Mouse (Mus musculus) kidney, postnatal 0 days (tissue): ENCODE results near the gene Slc26a10. TPM values are rescaled to one million over a fixed set of nuclear protein-coding genes. Genes with fewer than 3 reads are reported as not detected.

Experiments
- ATAC-seq: fragments of 200-750 bp; cut with Nextera tagmentation; replicated peaks from 2 replicates; pipeline ENCODE4 v1.8.0; 2017; ENCODE audit warnings: low read depth, moderate number of reproducible peaks, moderate TSS enrichment, moderate library complexity; ENCODE audit not compliant: low FRiP score
- DNase-seq: peaks from one replicate; pipeline ENCODE4 v3.0.0-alpha.2; 2016; ENCODE audit warnings: low spot score
- H3K27ac ChIP-seq: fragments of 300-500 bp; sonication (generic); 2 replicates; pipeline ENCODE4 v1.5.1; 2014; ENCODE audit warnings: mild to moderate bottlenecking
- H3K27me3 ChIP-seq: fragments of 300-500 bp; sonication (generic); 2 replicates; pipeline ENCODE4 v1.6.1; 2014; ENCODE audit warnings: low read length, mixed read lengths; ENCODE audit not compliant: insufficient read depth
- H3K36me3 ChIP-seq: fragments of 300-500 bp; sonication (generic); 2 replicates; pipeline ENCODE4 v1.6.1; 2014; ENCODE audit warnings: low read length, mixed read lengths; ENCODE audit not compliant: insufficient read depth
- H3K4me1 ChIP-seq: fragments of 300-500 bp; sonication (generic); replicated peaks from 2 replicates; pipeline ENCODE4 v1.6.1; 2014; ENCODE audit warnings: antibody characterized with exemption, low read length, mixed read lengths; ENCODE audit not compliant: insufficient read depth
- H3K4me2 ChIP-seq: fragments of 300-500 bp; sonication (generic); 2 replicates; pipeline ENCODE4 v1.6.1; 2014; ENCODE audit warnings: mild to moderate bottlenecking, low read length, moderate library complexity, mixed read lengths
- H3K4me3 ChIP-seq: fragments of 300-500 bp; sonication (generic); replicated peaks from 2 replicates; pipeline ENCODE4 v1.5.1; 2014; ENCODE audit warnings: low read depth, low read length
- H3K9ac ChIP-seq: fragments of 300-500 bp; sonication (generic); 2 replicates; pipeline ENCODE4 v1.6.1; 2014; ENCODE audit warnings: low read depth, low read length
- H3K9me3 ChIP-seq: fragments of 300-500 bp; sonication (generic); replicated peaks from 2 replicates; pipeline ENCODE4 v1.6.1; 2016; ENCODE audit warnings: low read length, inconsistent platforms, mixed read lengths
- CTCF ChIP-seq: IDR thresholded peaks from 2 replicates; pipeline ENCODE4 v1.5.1; 2016; ENCODE audit warnings: antibody characterized with exemption, low read depth, mild to moderate bottlenecking, moderate library complexity
- WGBS: fragments of 180-500 bp; shearing (Covaris S2); extraction: QIAGEN DNeasy Blood & Tissue Kit; methylation state at CpG from one replicate; pipeline ENCODE4 v1.1.7; 2014; 5-methylcytosine and 5-hydroxymethylcytosine counted together
- polyA plus RNA-seq: library from polyadenylated mRNA; unstranded; fragments of >200 nt; fragmentation: Nextera tagmentation; extraction: Ambion mirVana; gene quantifications from 2 replicates; pipeline ENCODE4 v1.2.1, GENCODE M21; 2015

Gene Slc26a10
- 2.8 and 3.1 TPM in 2 replicates for polyA plus RNA-seq

- no peak within 1 kb of the TSS for H3K27ac ChIP-seq
- peak within 1 kb of the TSS; percentile 14; the same call in 1 of the 2 replicates for H3K9ac ChIP-seq
- H3K4me1 ChIP-seq: peaks cover 23% of the 10 kb centered on the region; the same call in 1 of the 2 replicates
- H3K9me3 ChIP-seq: no peaks in the 10 kb centered on the region
- H3K36me3 ChIP-seq: no peaks in the 10 kb centered on the region
- 2% methylated on average over 34 of the region's 34 CpGs for WGBS
- peaks cover 11% of the 10 kb centered on the region for H3K27me3 ChIP-seq
- no peak for TF ChIP-seq CTCF
- ATAC-seq: no peak
- DNase-seq: no peak
- H3K4me3 ChIP-seq: peak within 1 kb of the TSS; percentile 18
- H3K4me2 ChIP-seq: peak within 1 kb of the TSS; percentile 46
Measured at GRCm38 (mm10) chr10:127179871-127180694, at the start of gene Slc26a10. TSS of gene Slc26a10 (minus strand) at chr10:127180645.

GRCm38 (mm10) chr10:127228897-127229296 is 48.5 kb upstream of the Slc26a10 start:
- no peaks in the 10 kb centered on the region for H3K9me3 ChIP-seq
- no peaks in the 10 kb centered on the region for H3K36me3 ChIP-seq
- WGBS: 17% methylated on average over 4 of the region's 4 CpGs
- H3K4me2 ChIP-seq: no peak overlapping the region
- no peaks in the 10 kb centered on the region for H3K27me3 ChIP-seq
- no peak overlapping the region for H3K4me3 ChIP-seq
- H3K4me1 ChIP-seq: no peaks in the 10 kb centered on the region
- DNase-seq: peak; percentile 84
- H3K27ac ChIP-seq: no peak overlapping the region
- ATAC-seq: no peak; the same call in 1 of the 2 replicates
- no peak overlapping the region for H3K9ac ChIP-seq
- peak; percentile 81 for TF ChIP-seq CTCF

GRCm38 (mm10) chr10:127227163-127227562 is 46.7 kb upstream of the Slc26a10 start:
- no peak overlapping the region for H3K9ac ChIP-seq
- no peaks in the 10 kb centered on the region for H3K27me3 ChIP-seq
- no peak for TF ChIP-seq CTCF
- H3K36me3 ChIP-seq: no peaks in the 10 kb centered on the region
- no peak for DNase-seq
- no peak overlapping the region for H3K27ac ChIP-seq
- H3K4me1 ChIP-seq: no peaks in the 10 kb centered on the region
- 80% methylated on average over 8 of the region's 8 CpGs for WGBS
- no peak overlapping the region for H3K4me3 ChIP-seq
- H3K4me2 ChIP-seq: no peak overlapping the region
- ATAC-seq: no peak
- H3K9me3 ChIP-seq: no peaks in the 10 kb centered on the region

GRCm38 (mm10) chr10:127226318-127226895 is 46.0 kb upstream of the Slc26a10 start:
- Histone ChIP-seq H3K4me1 (no peaks in the 10 kb centered on the region), H3K36me3 (no peaks in the 10 kb centered on the region), H3K27ac (no peak overlapping the region), H3K9me3 (no peaks in the 10 kb centered on the region), H3K4me2 (no peak overlapping the region), H3K27me3 (no peaks in the 10 kb centered on the region), H3K9ac (no peak overlapping the region), H3K4me3 (no peak overlapping the region)
- TF ChIP-seq CTCF: peak; percentile 63
- ATAC-seq (0 out of 2 replicates have a peak, but pooled peaks have one; percentile 31), DNase-seq (peak; percentile 63)
- WGBS: 63% methylated on average over 8 of the region's 8 CpGs

GRCm38 (mm10) chr10:127225732-127226131 is 45.3 kb upstream of the Slc26a10 start:
- no peak overlapping the region for H3K4me3 ChIP-seq
- H3K4me2 ChIP-seq: no peak overlapping the region
- no peak for DNase-seq
- WGBS: 7% methylated on average over 10 of the region's 10 CpGs
- no peak overlapping the region for H3K9ac ChIP-seq
- TF ChIP-seq CTCF: no peak
- no peak overlapping the region for H3K27ac ChIP-seq
- H3K36me3 ChIP-seq: no peaks in the 10 kb centered on the region
- H3K27me3 ChIP-seq: no peaks in the 10 kb centered on the region
- ATAC-seq: no peak
- no peaks in the 10 kb centered on the region for H3K4me1 ChIP-seq
- H3K9me3 ChIP-seq: no peaks in the 10 kb centered on the region

- no peaks in the 10 kb centered on the region for H3K36me3 ChIP-seq
- H3K9ac ChIP-seq: no peak overlapping the region
- no peak for ATAC-seq
- TF ChIP-seq CTCF: no peak
- H3K9me3 ChIP-seq: no peaks in the 10 kb centered on the region
- WGBS: 56% methylated on average over 6 of the region's 6 CpGs
- no peak overlapping the region for H3K27ac ChIP-seq
- no peaks in the 10 kb centered on the region for H3K27me3 ChIP-seq
- H3K4me2 ChIP-seq: no peak overlapping the region
- H3K4me3 ChIP-seq: no peak overlapping the region
- no peaks in the 10 kb centered on the region for H3K4me1 ChIP-seq
- no peak for DNase-seq
Measured at GRCm38 (mm10) chr10:127225213-127225612, 44.8 kb upstream of the Slc26a10 start.
